Mouse (Mus musculus): ENCODE measurements at regions not wholly inside any gene's neighbourhood (a gene's known extent, or its start where the extent isn't known, plus 50 kb on each side); places are given as distances from the start of the nearest gene placed in this dataset.

- H3K9me3 ChIP-seq: no peaks in the 10 kb centered on the region
- H3K36me3 ChIP-seq: no peaks in the 10 kb centered on the region
- H3K4me1 ChIP-seq (replicated peaks): no peaks in the 10 kb centered on the region
- H3K9ac ChIP-seq: no peak overlapping the region
- no peak overlapping the region for H3K4me2 ChIP-seq
- no peak overlapping the region for H3K27ac ChIP-seq (replicated peaks)
- 35% methylated on average over 4 of the region's 4 CpGs for WGBS
- no peaks in the 10 kb centered on the region for H3K27me3 ChIP-seq
- H3K4me3 ChIP-seq: no peak overlapping the region
- ATAC-seq (ENCODE audit: low FRiP score, low read depth): peak; percentile 42; the same call in 1 of the 2 replicates
Observed at GRCm38 (mm10) chrX:58445624-58446323, 423.3 kb downstream of the Zic3 start.

- Histone ChIP-seq H3K4me3 (no peak overlapping the region), H3K27ac (replicated peaks) (no peak overlapping the region), H3K4me1 (replicated peaks) (no peaks in the 10 kb centered on the region), H3K36me3 (no peaks in the 10 kb centered on the region), H3K9ac (no peak overlapping the region), H3K4me2 (no peak overlapping the region), H3K27me3 (no peaks in the 10 kb centered on the region), H3K9me3 (no peaks in the 10 kb centered on the region)
- WGBS: 68% methylated on average over 6 of the region's 6 CpGs
- ATAC-seq (ENCODE audit: low FRiP score, low read depth): no peak
Observed at GRCm38 (mm10) chrX:58447605-58448004, 425.1 kb downstream of the Zic3 start.

DNA sequence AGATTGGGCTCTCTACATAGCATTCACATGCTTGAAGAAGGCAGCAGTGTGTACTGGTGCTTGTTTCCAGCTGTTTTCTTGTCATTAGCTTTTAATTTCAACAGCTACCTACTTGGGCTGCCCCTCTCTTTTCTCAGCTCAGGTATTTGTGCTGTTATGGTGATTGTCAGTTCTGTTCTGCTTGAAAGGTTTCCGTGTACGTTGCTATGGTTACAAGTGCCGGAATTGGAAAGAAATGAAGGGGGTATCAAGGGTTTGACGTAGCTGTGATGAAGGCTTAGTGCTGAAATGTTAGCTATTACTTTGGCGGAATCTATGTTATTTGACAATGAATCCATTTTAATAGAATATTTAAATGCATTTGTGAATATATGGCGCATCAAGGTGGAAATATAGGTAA, 439.5 kb upstream of the 4930550L24Rik start:
- Histone ChIP-seq H3K9ac (no peak overlapping the region), H3K36me3 (no peaks in the 10 kb centered on the region), H3K9me3 (no peaks in the 10 kb centered on the region), H3K4me1 (replicated peaks) (no peaks in the 10 kb centered on the region), H3K27me3 (no peaks in the 10 kb centered on the region), H3K4me3 (no peak overlapping the region), H3K27ac (replicated peaks) (no peak overlapping the region), H3K4me2 (no peak overlapping the region)
- 59% methylated on average over 6 of the region's 6 CpGs for WGBS
- ATAC-seq (ENCODE audit: low FRiP score, low read depth): peak; percentile 23; the same call in 1 of the 2 replicates

DNA sequence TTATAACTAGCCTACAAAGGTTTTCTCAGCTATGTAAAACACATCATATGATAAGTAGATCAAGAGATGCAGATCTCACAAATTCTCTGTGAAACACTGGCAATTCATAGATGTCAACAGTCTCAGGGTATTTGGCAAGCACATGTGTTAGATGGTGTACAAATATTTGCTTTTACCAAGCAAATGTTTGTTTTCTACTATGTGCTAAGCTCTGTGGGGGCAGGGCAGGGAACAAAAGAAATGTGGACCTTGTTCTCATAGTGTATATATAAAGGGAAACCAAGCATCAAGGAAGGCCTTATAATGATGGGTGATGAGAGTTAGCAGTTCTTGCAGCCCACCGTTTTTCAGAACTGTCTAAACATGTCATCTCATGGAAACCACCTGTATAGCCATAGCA, 438.2 kb upstream of the 4930550L24Rik start:
- no peaks in the 10 kb centered on the region for H3K27me3 ChIP-seq
- H3K27ac ChIP-seq (replicated peaks): no peak overlapping the region
- H3K4me2 ChIP-seq: no peak overlapping the region
- H3K4me1 ChIP-seq (replicated peaks): no peaks in the 10 kb centered on the region
- no peaks in the 10 kb centered on the region for H3K9me3 ChIP-seq
- H3K36me3 ChIP-seq: no peaks in the 10 kb centered on the region
- no peak overlapping the region for H3K9ac ChIP-seq
- no peak for ATAC-seq (ENCODE audit: low FRiP score, low read depth)
- 75% methylated on average over 1 of the region's 1 CpGs for WGBS
- no peak overlapping the region for H3K4me3 ChIP-seq

GRCm38 (mm10) chrX:58490861-58491260, 418.3 kb upstream of the 4930550L24Rik start:
- H3K27me3 ChIP-seq: no peaks in the 10 kb centered on the region
- WGBS: 15% methylated on average over 2 of the region's 2 CpGs
- no peaks in the 10 kb centered on the region for H3K36me3 ChIP-seq
- no peaks in the 10 kb centered on the region for H3K9me3 ChIP-seq
- H3K9ac ChIP-seq: no peak overlapping the region
- no peaks in the 10 kb centered on the region for H3K4me1 ChIP-seq (replicated peaks)
- no peak overlapping the region for H3K4me3 ChIP-seq
- H3K27ac ChIP-seq (replicated peaks): no peak overlapping the region
- no peak for ATAC-seq (ENCODE audit: low FRiP score, low read depth)
- no peak overlapping the region for H3K4me2 ChIP-seq

DNA sequence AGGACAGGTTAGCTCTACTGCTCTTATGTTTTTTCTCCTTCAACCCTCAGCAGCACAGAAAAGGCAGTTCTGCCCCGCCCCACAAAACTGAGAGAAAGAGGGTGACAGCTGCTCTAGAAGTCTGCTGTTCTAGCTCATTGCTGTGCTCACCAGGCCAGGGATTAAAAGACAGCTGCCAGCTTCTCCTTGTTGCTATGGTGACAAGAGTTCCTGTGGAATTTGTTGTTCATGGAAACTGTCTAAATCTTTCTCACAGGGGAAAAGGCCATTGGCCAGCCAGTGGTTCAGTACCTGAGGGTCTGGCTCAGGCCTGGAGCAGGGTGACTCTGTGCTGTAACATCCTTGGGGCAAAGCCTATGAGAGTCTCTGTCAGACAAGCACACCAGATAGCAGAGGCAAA, 405.6 kb upstream of the 4930550L24Rik start:
- no peaks in the 10 kb centered on the region for H3K4me1 ChIP-seq (replicated peaks)
- no peak overlapping the region for H3K27ac ChIP-seq (replicated peaks)
- no peak overlapping the region for H3K4me2 ChIP-seq
- 38% methylated on average over 1 of the region's 1 CpGs for WGBS
- ATAC-seq (ENCODE audit: low FRiP score, low read depth): 0 out of 2 replicates have a peak, but pooled peaks have one; percentile 45
- H3K4me3 ChIP-seq: no peak overlapping the region
- no peaks in the 10 kb centered on the region for H3K9me3 ChIP-seq
- H3K9ac ChIP-seq: no peak overlapping the region
- H3K27me3 ChIP-seq: no peaks in the 10 kb centered on the region
- no peaks in the 10 kb centered on the region for H3K36me3 ChIP-seq

DNA sequence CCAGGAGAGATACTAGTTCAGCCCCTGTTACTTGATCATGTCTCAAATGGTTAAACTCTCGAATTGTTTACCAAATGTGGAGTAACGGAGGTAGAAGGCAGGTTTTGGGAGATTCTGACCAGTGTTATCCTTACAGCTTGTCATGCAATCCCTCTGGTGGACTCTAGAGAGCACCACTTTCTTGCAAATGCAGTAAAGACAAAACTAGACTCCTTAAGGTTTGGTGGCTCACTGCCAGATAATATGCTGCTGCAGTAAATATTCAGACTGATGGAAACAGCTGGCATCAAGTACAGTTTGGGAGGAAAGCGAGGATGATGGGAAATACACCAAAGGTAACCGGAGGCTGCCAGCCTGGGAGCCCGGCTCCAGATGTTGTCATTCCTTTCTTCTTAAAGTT, 394.2 kb upstream of the 4930550L24Rik start:
- no peak overlapping the region for H3K4me2 ChIP-seq
- 65% methylated on average over 5 of the region's 5 CpGs for WGBS
- H3K36me3 ChIP-seq: no peaks in the 10 kb centered on the region
- no peak overlapping the region for H3K27ac ChIP-seq (replicated peaks)
- H3K9ac ChIP-seq: no peak overlapping the region
- no peak overlapping the region for H3K4me3 ChIP-seq
- H3K4me1 ChIP-seq (replicated peaks): no peaks in the 10 kb centered on the region
- H3K9me3 ChIP-seq: no peaks in the 10 kb centered on the region
- ATAC-seq (ENCODE audit: low FRiP score, low read depth): no peak
- no peaks in the 10 kb centered on the region for H3K27me3 ChIP-seq

Measured in hindbrain, embryonic 15.5 days (tissue).